Mouse (Mus musculus) liver, adult 2 months (tissue): ENCODE data around the gene Gm2696. TPM values are rescaled to one million over a fixed set of nuclear protein-coding genes. Genes with fewer than 3 reads are reported as not detected.
A peak's percentile ranks its signal among the peaks of the same experiment; 100 is the strongest.

Experiments
- DNase-seq: peaks from one replicate; pipeline ENCODE4 v3.0.0-alpha.2; 2011; ENCODE audit warnings: low read depth, low spot score; ENCODE audit errors: extremely low read depth
- H3K27ac ChIP-seq: fragments of 200-500 bp; replicated peaks from 2 replicates; pipeline ENCODE4 v1.5.1; 2012; ENCODE audit warnings: low read depth, mild to moderate bottlenecking, control low read depth, inconsistent platforms, low read length; ENCODE audit not compliant: insufficient read depth
- H3K27me3 ChIP-seq: fragments of 200-500 bp; 2 replicates; pipeline ENCODE4 v1.6.1; 2012; ENCODE audit warnings: mild to moderate bottlenecking, moderate library complexity, low read length, inconsistent platforms; ENCODE audit not compliant: control insufficient read depth, insufficient read depth
- H3K36me3 ChIP-seq: fragments of 200-500 bp; 2 replicates; pipeline ENCODE4 v1.6.1; 2012; ENCODE audit warnings: low read length, inconsistent platforms; ENCODE audit not compliant: control insufficient read depth, insufficient read depth
- H3K4me1 ChIP-seq: fragments of 200-500 bp; 2 replicates; pipeline ENCODE4 v1.6.1; 2011; ENCODE audit warnings: low read length; ENCODE audit not compliant: control insufficient read depth, insufficient read depth
- H3K4me3 ChIP-seq: fragments of 200-500 bp; 2 replicates; pipeline ENCODE4 v1.5.1; 2011; ENCODE audit warnings: low read depth, mild to moderate bottlenecking, control low read depth, low read length, moderate library complexity; ENCODE audit not compliant: insufficient read depth
- H3K79me2 ChIP-seq: fragments of 200-500 bp; 2 replicates; pipeline ENCODE4 v1.6.1; 2012; ENCODE audit warnings: inconsistent platforms, mild to moderate bottlenecking, low read length, moderate library complexity; ENCODE audit not compliant: control insufficient read depth, insufficient read depth
- H3K9ac ChIP-seq: fragments of 200-500 bp; 2 replicates; pipeline ENCODE4 v1.6.1; 2012; ENCODE audit warnings: low read depth, mild to moderate bottlenecking, control low read depth, inconsistent platforms, low read length
- CTCF ChIP-seq: fragments of 200-500 bp; IDR thresholded peaks from 2 replicates; pipeline ENCODE4 v1.5.1; 2011; ENCODE audit warnings: low read depth, low read length, control low read depth
- POLR2A ChIP-seq: fragments of 200-500 bp; IDR thresholded peaks from 2 replicates; pipeline ENCODE4 v1.6.1; 2011; ENCODE audit warnings: low read length, control low read depth; ENCODE audit not compliant: insufficient read depth; ENCODE audit errors: extremely low read depth
- WGBS: fragments of 180-500 bp; shearing (Covaris S2); methylation state at CpG from one replicate; pipeline ENCODE4 v1.1.7; 2018; 5-methylcytosine and 5-hydroxymethylcytosine counted together
- polyA plus RNA-seq: library from polyadenylated mRNA; depleted of rRNA; stranded (reverse); fragments of >200 nt; gene quantifications from 2 replicates; pipeline ENCODE4 v1.2.3, GENCODE M21; 2012
- total RNA-seq: library from RNA; depleted of rRNA; stranded (reverse); fragments of >200 nt; gene quantifications from 2 replicates; pipeline ENCODE4 v1.2.3, GENCODE M21; 2014

The Gm2696 gene
- total and polyA plus RNA-seq, 2 experiments = not detected

GRCm38 (mm10) chr10:77811743-77812142, 2.7 kb upstream of the Gm2696 start, which contains the start of gene Gm9507:
Gene Gm9507 (minus strand): TSS chr10:77811843.
- Histone ChIP-seq H3K27me3 (no peaks in the 10 kb centered on the region), H3K79me2 (no peaks in the 10 kb centered on the region), H3K36me3 (no peaks in the 10 kb centered on the region), H3K4me3 (no peak within 1 kb of the TSS), H3K9ac (no peak within 1 kb of the TSS), H3K27ac (no peak within 1 kb of the TSS), H3K4me1 (no peaks in the 10 kb centered on the region)
- TF ChIP-seq CTCF (no peak), POLR2A (no peak)
- 67% methylated on average over 5 of the region's 5 CpGs for WGBS
- DNase-seq = no peak

GRCm38 (mm10) chr10:77815514-77815913, 1.0 kb downstream of the Gm2696 start:
- 30% methylated on average over 5 of the region's 5 CpGs for WGBS
- no peaks in the 10 kb centered on the region for H3K27me3 ChIP-seq
- no peak overlapping the region for H3K4me3 ChIP-seq
- no peak overlapping the region for H3K27ac ChIP-seq
- TF ChIP-seq POLR2A (no peak), CTCF (peak; percentile 63)
- no peaks in the 10 kb centered on the region for H3K4me1 ChIP-seq
- DNase-seq = peak; percentile 7
- no peaks in the 10 kb centered on the region for H3K79me2 ChIP-seq
- H3K9ac ChIP-seq = no peak overlapping the region
- no peaks in the 10 kb centered on the region for H3K36me3 ChIP-seq

- Histone ChIP-seq H3K9ac (no peak overlapping the region), H3K4me3 (no peak overlapping the region), H3K36me3 (no peaks in the 10 kb centered on the region), H3K27ac (no peak overlapping the region), H3K4me1 (no peaks in the 10 kb centered on the region), H3K27me3 (no peaks in the 10 kb centered on the region), H3K79me2 (no peaks in the 10 kb centered on the region)
- DNase-seq = no peak
- TF ChIP-seq POLR2A = no peak
- TF ChIP-seq CTCF = no peak
- 98% methylated on average over 4 of the region's 4 CpGs for WGBS
Measured at GRCm38 (mm10) chr10:77818523-77818922, 4.0 kb downstream of the Gm2696 start.

- no peak overlapping the region for H3K4me3 ChIP-seq
- TF ChIP-seq POLR2A (no peak), CTCF (no peak)
- no peaks in the 10 kb centered on the region for H3K27me3 ChIP-seq
- no peak overlapping the region for H3K9ac ChIP-seq
- no peaks in the 10 kb centered on the region for H3K79me2 ChIP-seq
- no peak for DNase-seq
- H3K27ac ChIP-seq = no peak overlapping the region
- 55% methylated on average over 4 of the region's 4 CpGs for WGBS
- no peaks in the 10 kb centered on the region for H3K4me1 ChIP-seq
- no peaks in the 10 kb centered on the region for H3K36me3 ChIP-seq
Measured at GRCm38 (mm10) chr10:77819203-77819602, 4.7 kb downstream of the Gm2696 start.

GRCm38 (mm10) chr10:77826951-77827350, 12.5 kb downstream of the Gm2696 start, which contains the start of gene Krtap10-4:
Gene Krtap10-4 (minus strand): TSS chr10:77827095.
- Histone ChIP-seq H3K27me3 (no peaks in the 10 kb centered on the region), H3K79me2 (no peaks in the 10 kb centered on the region), H3K9ac (no peak within 1 kb of the TSS), H3K27ac (no peak within 1 kb of the TSS), H3K4me1 (no peaks in the 10 kb centered on the region), H3K36me3 (no peaks in the 10 kb centered on the region), H3K4me3 (no peak within 1 kb of the TSS)
- TF ChIP-seq CTCF (no peak), POLR2A (no peak)
- DNase-seq = no peak
- 74% methylated on average over 6 of the region's 6 CpGs for WGBS

- TF ChIP-seq CTCF (no peak), POLR2A (no peak)
- no peak for DNase-seq
- no peak within 1 kb of the TSS for H3K9ac ChIP-seq
- H3K79me2 ChIP-seq = no peaks in the 10 kb centered on the region
- H3K4me3 ChIP-seq = no peak within 1 kb of the TSS
- H3K27ac ChIP-seq = no peak within 1 kb of the TSS
- H3K36me3 ChIP-seq = no peaks in the 10 kb centered on the region
- H3K4me1 ChIP-seq = no peaks in the 10 kb centered on the region
- 60% methylated on average over 9 of the region's 9 CpGs for WGBS
- no peaks in the 10 kb centered on the region for H3K27me3 ChIP-seq
Measured at GRCm38 (mm10) chr10:77835647-77836046, 21.2 kb downstream of the Gm2696 start, which contains the start of gene Krtap10-10. Gene Krtap10-10 (plus strand): TSS chr10:77835947.
